In genomic region chr2:172848193-172848592, GRCm38 (mm10) we compare ENCODE assay signal across 10 mouse cellular contexts.
DNase-seq lines count a peak whose midpoint lies in the region; ATAC-seq and TF ChIP-seq lines count a peak whose summit lies in the region.
"Had no signal": no experiment of that assay in that cellular context is flagged by ENCODE, and none has a peak within 500 bp of the region (broad histone marks: within the 10 kb centered on the region; RNA-seq: fewer than 3 reads in every experiment).

No protein-coding gene starts in this region.

- peak; percentile 70 for DNase-seq in CD4-positive, CD25-positive, alpha-beta regulatory T cell, adult 2 months (ENCODE audit: low read depth, low spot score)
- no peak for DNase-seq in midbrain, postnatal 0 days (ENCODE audit: low spot score)
- no peak for DNase-seq in heart, postnatal 10 days
- no peak for DNase-seq in gastrocnemius, postnatal 10 days

- no peaks in the 10 kb centered on the region for H3K4me1 ChIP-seq in midbrain, postnatal 0 days (ENCODE audit: insufficient read depth, low read length)
- no peaks in the 10 kb centered on the region for H3K4me1 ChIP-seq in midbrain, embryonic 16.5 days (ENCODE audit: control insufficient read depth, insufficient read depth, low read length)
- H3K4me1 ChIP-seq in embryonic facial prominence, embryonic 13.5 days: peaks cover 81% of the 10 kb centered on the region
- H3K4me1 ChIP-seq in olfactory bulb, adult 2 months (ENCODE audit: control insufficient read depth, insufficient read depth, low read length): peaks cover 4% of the 10 kb centered on the region; the same call in 1 of the 2 replicates

- H3K9me3 ChIP-seq in midbrain, postnatal 0 days (ENCODE audit: low read length): no peaks in the 10 kb centered on the region
- no peaks in the 10 kb centered on the region for H3K9me3 ChIP-seq in midbrain, embryonic 16.5 days (replicated peaks; ENCODE audit: control insufficient read depth, low read length, poor library complexity, severe bottlenecking)
- no peaks in the 10 kb centered on the region for H3K9me3 ChIP-seq in embryonic facial prominence, embryonic 13.5 days
- H3K9me3 ChIP-seq: neural tube, embryonic 12.5 days had no signal

- TF ChIP-seq POLR2A in olfactory bulb, adult 2 months (IDR thresholded peaks at IDR 0.05; ENCODE audit: insufficient read depth, low read depth, low read length): no peak

- H3K9ac ChIP-seq in midbrain, postnatal 0 days (replicated peaks; ENCODE audit: low read length, poor library complexity, severe bottlenecking): no peak overlapping the region
- no peak overlapping the region for H3K9ac ChIP-seq in midbrain, embryonic 16.5 days (ENCODE audit: low read depth, low read length)
- H3K9ac ChIP-seq in embryonic facial prominence, embryonic 13.5 days: no peak overlapping the region
- H3K9ac ChIP-seq: neural tube, embryonic 12.5 days had no signal

- ATAC-seq in CD4-positive, CD25-positive, alpha-beta regulatory T cell, adult 4 months: no peak
- ATAC-seq in midbrain, postnatal 0 days (ENCODE audit: low FRiP score): no peak
- no peak for ATAC-seq in midbrain, embryonic 16.5 days
- ATAC-seq in embryonic facial prominence, embryonic 13.5 days (ENCODE audit: insufficient number of reproducible peaks, insufficient read depth, low FRiP score, low TSS enrichment, low read depth): no peak

- TF ChIP-seq CTCF in midbrain, postnatal 0 days (IDR thresholded peaks at IDR 0.05): peak; percentile 66
- TF ChIP-seq CTCF in olfactory bulb, adult 2 months (IDR thresholded peaks at IDR 0.05; ENCODE audit: insufficient read depth, low read depth, low read length): peak; percentile 39; the same call in 1 of the 2 replicates

- 62% methylated on average over 6 of the region's 6 CpGs for WGBS in midbrain, postnatal 0 days
- 70% methylated on average over 6 of the region's 6 CpGs for WGBS in midbrain, embryonic 16.5 days
- WGBS in embryonic facial prominence, embryonic 13.5 days: 44% methylated on average over 6 of the region's 6 CpGs
- 51% methylated on average over 6 of the region's 6 CpGs for WGBS in olfactory bulb, adult 2 months

- no peak overlapping the region for H3K4me2 ChIP-seq in midbrain, postnatal 0 days (ENCODE audit: low read depth, low read length, poor library complexity, severe bottlenecking)
- no peak overlapping the region for H3K4me2 ChIP-seq in midbrain, embryonic 16.5 days (ENCODE audit: low read length)
- peak overlapping the region; percentile 46 for H3K4me2 ChIP-seq in embryonic facial prominence, embryonic 13.5 days
- H3K4me2 ChIP-seq: neural tube, embryonic 12.5 days had no signal

- H3K36me3 ChIP-seq in midbrain, postnatal 0 days (ENCODE audit: insufficient read depth, low read length): no peaks in the 10 kb centered on the region
- no peaks in the 10 kb centered on the region for H3K36me3 ChIP-seq in midbrain, embryonic 16.5 days (ENCODE audit: control insufficient read depth, insufficient read depth, low read length)
- H3K36me3 ChIP-seq in embryonic facial prominence, embryonic 13.5 days: no peaks in the 10 kb centered on the region
- H3K36me3 ChIP-seq: neural tube, embryonic 12.5 days had no signal

- H3K27me3 ChIP-seq in midbrain, postnatal 0 days (ENCODE audit: insufficient read depth, low read length): no peaks in the 10 kb centered on the region
- H3K27me3 ChIP-seq in midbrain, embryonic 16.5 days (ENCODE audit: control insufficient read depth, insufficient read depth, low read depth, low read length): no peaks in the 10 kb centered on the region
- no peaks in the 10 kb centered on the region for H3K27me3 ChIP-seq in embryonic facial prominence, embryonic 13.5 days

- no peak overlapping the region for H3K4me3 ChIP-seq in midbrain, postnatal 0 days (ENCODE audit: low read depth, low read length)
- H3K4me3 ChIP-seq in midbrain, embryonic 16.5 days (ENCODE audit: low read depth, low read length): no peak overlapping the region
- H3K4me3 ChIP-seq in embryonic facial prominence, embryonic 13.5 days: no peak overlapping the region
- no peak overlapping the region for H3K4me3 ChIP-seq in olfactory bulb, adult 2 months (ENCODE audit: insufficient read depth, low read depth, low read length)
- H3K4me3 ChIP-seq: erythroblast, embryonic 14.5 days; neural tube, embryonic 12.5 days had no signal

- no peak overlapping the region for H3K27ac ChIP-seq in midbrain, postnatal 0 days (ENCODE audit: low read depth, low read length)
- H3K27ac ChIP-seq in midbrain, embryonic 16.5 days (ENCODE audit: low read length): no peak overlapping the region
- peak overlapping the region; percentile 78 for H3K27ac ChIP-seq in embryonic facial prominence, embryonic 13.5 days
- no peak overlapping the region for H3K27ac ChIP-seq in olfactory bulb, adult 2 months (ENCODE audit: insufficient read depth, low read depth, low read length)
- H3K27ac ChIP-seq: neural tube, embryonic 12.5 days had no signal

- intact Hi-C loops in heart, postnatal 10 days (cut with DNase I): no loop called here
